Mouse (Mus musculus): ENCODE results near the gene Ubxn7.
"Not testable (repeated sequence)": the region's sequence is repeated elsewhere in the genome, so short reads cannot be mapped to it uniquely, and the experiment has no call there.

Ubxn7 gene

GRCm38 (mm10) chr16:32332040-32332555, at the start of gene Ubxn7:
Gene Ubxn7, plus strand, starts transcription at chr16:32332257.
- in situ Hi-C loops (cut with MboI, MseI) = loop anchor here in 1 of 2 experiments (5.0 kb wide), 1 partner anchor 50 kb away; no protein-coding TSS in a partner anchor

- in situ Hi-C loops (cut with MboI, MseI) = loop anchor here (5.0 to 10.0 kb wide), 3 partner anchors 50 to 342 kb away; partner anchors contain the start of gene Ubxn7 (in 1 of the 2)
Measured at GRCm38 (mm10) chr16:32282608-32283007, 49.4 kb upstream of the Ubxn7 start.

DNA sequence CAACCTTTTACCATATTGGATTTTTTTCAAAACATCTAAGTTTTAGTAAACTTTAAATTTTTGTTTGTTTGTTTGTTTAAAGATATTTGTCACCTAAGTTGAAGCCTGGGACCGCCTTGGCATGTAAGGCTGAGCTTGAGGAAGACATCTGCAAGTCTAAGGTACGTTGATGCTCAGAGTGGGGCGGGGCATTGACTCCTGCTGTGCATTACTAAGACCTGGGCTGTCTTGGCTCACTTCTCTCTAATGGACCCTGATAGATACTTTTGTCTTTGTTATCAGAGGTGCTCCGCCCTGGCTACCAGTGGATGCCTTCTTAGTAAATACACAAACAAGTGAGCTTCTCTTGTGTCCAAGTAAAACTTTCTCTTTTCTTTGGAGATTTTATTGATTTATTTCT, 40.2 kb upstream of the Ubxn7 start:
- in situ Hi-C loops (cut with MboI, MseI) = no loop called here

GRCm38 (mm10) chr16:32299617-32300016, 32.4 kb upstream of the Ubxn7 start:
- in situ Hi-C loops (cut with MboI, MseI) = not testable (repeated sequence)

DNA sequence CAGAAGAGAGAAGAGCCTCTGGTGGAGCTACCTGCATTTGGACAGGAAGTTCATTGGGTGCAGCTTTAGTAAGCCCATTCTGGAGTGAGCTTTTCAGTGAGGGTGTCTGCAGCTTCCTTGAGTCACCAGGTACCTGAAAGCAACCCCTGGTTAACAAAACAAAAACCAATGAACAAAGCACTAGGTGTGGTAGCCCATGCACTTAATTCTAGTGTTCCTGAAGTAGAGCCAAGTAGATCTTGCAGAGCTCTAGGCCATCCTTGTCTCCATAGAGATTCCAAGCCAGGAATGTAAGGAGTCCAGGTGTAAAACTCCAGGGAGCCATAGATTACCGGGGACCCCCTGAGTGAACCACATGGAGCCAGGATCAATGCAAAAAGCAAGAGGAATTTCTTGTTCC, 29.0 kb upstream of the Ubxn7 start:
- in situ Hi-C loops (cut with MboI, MseI) = no loop called here

DNA sequence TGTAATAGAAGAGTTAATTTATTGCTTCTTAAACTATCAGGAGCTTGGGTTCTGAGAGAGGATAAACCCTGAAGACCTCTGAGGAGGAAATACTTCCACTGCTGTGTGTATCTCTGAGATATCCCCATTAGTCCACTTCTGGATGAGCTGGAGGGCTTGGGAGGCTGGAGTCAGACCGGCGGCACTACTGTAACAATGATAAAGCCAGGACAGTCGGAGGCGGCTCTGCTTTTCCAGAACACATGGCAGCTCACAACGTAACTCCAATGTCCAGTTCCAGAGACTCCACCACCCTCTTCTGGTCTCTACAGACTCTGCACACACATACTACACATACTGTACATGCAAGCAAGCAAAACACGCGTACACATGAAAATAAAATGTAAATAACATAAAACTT, 28.2 kb upstream of the Ubxn7 start:
- in situ Hi-C loops (cut with MboI, MseI) = no loop called here

DNA sequence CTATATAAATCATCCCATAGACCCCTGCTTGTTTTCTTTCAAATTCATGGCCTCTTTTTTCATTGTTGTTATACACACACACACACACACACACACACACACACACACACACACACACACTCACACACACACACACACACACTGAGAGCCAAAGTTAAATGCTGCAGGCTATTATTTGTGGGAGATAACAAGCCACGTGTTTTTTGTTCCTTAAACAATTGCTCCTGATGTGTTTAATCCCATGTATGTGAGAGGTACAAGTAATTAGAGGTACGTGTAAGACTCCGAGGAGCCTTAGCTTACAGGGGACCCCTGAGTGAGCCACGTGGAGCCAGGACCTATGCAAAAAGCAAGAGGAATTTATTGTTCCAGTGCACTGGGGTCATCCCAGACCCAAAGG, 20.1 kb upstream of the Ubxn7 start:
- in situ Hi-C loops (cut with MboI, MseI) = no loop called here

- in situ Hi-C loops (cut with MboI, MseI) = no loop called here
Measured at GRCm38 (mm10) chr16:32312386-32312785, 19.7 kb upstream of the Ubxn7 start.

DNA sequence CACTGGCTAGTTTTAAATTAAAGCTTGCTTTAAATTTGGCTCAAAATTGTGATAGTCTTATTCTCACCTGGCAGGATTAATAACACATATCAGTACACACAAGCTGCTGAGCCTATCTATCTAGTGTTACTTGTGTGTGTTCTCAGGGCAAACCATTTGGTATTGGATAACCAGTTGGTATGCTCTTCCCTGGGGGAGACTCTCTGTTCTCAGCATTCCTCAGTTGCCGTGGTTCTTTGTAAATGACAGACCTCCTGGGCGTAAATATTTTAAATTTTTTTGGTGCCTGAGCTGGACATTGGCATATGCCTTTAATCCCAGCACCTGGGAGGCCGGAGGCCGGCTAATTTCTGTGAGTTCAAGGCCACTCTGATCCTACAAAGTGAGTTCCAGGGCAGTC, 19.2 kb upstream of the Ubxn7 start:
- in situ Hi-C loops (cut with MboI, MseI) = no loop called here

GRCm38 (mm10) chr16:32316601-32317000, 15.5 kb upstream of the Ubxn7 start:
- in situ Hi-C loops (cut with MboI, MseI) = no loop called here

DNA sequence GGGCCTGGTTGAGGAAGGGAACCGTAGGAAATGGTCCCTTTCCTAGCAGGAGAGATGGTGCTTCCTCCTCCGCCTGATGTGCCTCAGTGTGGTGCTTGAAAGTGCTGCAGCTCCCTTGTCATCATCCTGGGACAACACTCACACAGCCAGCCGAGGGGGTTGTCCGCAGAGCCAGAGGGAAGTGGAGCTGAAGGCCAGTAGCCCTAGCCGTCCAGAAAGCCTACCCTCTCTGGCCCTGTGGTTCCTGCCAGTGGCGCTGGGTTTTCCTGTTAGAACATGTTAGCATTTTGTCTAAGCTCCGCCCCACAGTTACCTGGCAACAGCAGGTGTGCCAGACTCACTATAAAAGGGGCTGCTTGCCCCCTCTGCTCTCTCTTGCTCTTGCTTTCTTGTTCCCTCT, 8.1 kb upstream of the Ubxn7 start:
- in situ Hi-C loops (cut with MboI, MseI) = no loop called here

- in situ Hi-C loops (cut with MboI, MseI) = loop anchor here in 1 of 2 experiments (5.0 kb wide), 1 partner anchor 49 kb away; no protein-coding TSS in a partner anchor
Measured at GRCm38 (mm10) chr16:32330876-32331670, 984 bp upstream of the Ubxn7 start.

DNA sequence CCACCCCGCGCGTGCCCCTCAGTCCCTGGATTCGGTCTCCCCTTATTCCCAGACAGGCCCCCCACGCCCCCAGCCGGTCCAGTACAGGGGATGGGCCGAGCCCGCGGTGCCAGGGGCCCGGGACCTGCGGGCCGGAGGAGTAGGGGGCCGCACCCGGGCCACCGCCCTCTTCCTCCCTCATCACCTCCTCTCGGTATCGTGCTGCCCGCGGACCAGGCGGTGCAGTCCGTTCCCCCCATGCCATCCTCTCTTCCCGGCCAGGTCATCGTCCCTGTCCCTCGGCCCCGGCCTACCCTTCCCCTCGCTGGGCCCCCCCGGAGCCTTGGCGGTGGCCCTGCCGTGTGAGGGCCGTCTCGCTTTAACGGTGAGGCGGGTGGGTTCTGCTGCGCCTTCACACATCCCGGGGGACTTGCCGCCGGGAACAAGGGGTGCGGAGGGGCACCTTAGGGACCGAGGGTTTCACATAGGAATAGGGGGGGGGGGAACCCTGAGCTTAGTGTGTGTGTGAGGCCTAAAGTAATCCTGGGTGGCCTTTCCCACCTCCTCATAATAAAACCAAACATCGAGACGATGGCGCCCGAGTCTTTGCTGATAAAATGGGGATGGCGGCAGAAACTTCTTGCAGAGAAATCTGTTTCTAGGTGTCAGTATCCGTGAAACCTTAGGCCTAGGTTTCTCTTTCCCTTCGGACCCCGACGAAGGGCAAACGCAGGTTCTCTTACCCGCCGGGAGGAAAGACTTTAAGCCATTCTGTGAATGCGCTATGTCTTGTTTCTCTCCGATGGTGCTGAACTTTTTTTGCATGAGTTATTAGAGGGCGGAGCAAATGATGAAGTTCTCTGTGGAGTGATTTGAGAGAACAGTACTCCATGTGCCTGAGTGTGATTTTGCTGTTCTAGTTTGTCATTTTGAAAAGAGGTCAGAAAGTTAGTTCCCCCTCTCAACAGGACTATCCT, 777 bp downstream of the Ubxn7 start:
- in situ Hi-C loops (cut with MboI, MseI) = loop anchor here in 1 of 2 experiments (5.0 kb wide), 1 partner anchor 51 kb away; no protein-coding TSS in a partner anchor

DNA sequence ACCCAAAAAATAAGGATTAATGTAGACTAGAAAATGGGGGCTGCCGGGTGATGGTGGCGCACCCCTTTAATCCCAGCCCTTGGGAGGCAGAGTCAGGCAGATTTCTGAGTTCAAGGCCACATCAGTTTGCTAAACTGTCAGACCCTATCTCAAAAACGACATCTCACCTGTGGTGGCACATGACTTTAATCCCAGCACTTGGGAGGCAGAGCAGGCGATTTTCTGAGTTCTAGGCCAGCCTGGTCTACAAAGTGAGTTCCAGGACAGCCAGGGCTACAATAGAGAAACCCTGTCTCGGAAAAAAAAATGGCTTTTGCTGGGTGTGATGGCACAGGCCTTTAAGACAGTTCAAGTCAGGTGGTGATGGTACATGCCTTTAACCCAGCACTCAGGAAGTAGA, 3.1 kb downstream of the Ubxn7 start:
- in situ Hi-C loops (cut with MboI, MseI) = no loop called here

- in situ Hi-C loops (cut with MboI, MseI) = no loop called here
Measured at GRCm38 (mm10) chr16:32336026-32336780, 4.1 kb downstream of the Ubxn7 start.

DNA sequence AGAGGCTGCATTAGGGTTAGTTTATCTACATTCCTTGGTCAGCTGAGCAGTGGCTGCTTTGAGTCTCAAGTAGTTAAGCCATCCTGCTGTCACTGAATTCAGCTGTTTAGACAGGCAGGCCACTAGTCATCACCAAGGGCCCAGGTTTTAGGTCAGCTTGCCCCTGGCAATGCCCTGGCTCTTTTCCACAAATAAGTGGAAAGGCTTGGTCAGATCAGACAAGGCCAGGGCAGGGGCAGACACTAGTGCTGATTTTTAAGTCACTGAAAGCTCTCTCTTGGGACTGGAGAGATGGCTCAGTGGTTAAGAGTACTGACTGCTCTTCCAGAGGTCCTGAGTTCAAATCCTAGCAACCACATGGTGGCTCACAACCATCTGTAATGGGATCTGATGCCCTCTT, 4.9 kb downstream of the Ubxn7 start:
- in situ Hi-C loops (cut with MboI, MseI) = no loop called here

DNA sequence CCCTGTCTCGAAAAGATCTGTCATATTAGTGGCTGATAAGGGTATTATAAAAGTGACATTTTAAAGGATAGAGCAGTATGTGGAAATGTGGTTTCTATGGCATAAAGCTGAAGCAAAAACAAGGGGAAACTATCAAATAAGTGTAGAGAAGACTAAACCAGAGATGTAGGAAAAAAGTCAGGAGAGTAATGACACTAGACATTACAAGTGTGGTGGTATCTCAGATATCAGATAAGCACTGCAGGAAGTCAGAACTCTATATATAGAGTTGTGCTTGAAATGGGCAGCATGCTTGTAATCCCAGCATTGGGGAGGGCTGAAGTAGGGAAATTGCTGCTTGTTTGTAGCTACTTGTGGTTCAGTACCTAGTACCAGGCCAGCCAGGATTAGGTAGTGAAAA, 8.4 kb downstream of the Ubxn7 start:
- in situ Hi-C loops (cut with MboI, MseI) = no loop called here

DNA sequence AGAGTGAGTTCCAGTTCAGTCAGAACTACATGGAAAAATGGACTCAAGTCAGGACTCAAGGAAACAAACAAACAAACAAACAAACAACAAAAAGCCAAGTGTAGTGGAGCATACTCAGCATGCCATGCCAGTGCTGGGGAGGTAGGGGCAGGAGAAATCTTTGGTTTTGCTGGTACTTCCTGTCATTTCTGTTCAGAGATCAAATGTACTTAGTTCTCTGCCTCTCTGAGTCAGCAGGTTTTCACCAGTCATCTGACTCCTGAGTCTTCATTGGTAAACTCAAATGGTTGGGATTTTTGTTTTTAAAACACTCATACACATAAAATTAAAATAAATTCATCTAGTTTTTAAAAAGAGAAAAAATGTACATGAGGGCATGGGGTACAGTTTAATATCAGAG, 13.5 kb downstream of the Ubxn7 start:
- in situ Hi-C loops (cut with MboI, MseI) = loop anchor here in 1 of 2 experiments (5.0 kb wide), 1 partner anchor 77 kb away; no protein-coding TSS in a partner anchor

DNA sequence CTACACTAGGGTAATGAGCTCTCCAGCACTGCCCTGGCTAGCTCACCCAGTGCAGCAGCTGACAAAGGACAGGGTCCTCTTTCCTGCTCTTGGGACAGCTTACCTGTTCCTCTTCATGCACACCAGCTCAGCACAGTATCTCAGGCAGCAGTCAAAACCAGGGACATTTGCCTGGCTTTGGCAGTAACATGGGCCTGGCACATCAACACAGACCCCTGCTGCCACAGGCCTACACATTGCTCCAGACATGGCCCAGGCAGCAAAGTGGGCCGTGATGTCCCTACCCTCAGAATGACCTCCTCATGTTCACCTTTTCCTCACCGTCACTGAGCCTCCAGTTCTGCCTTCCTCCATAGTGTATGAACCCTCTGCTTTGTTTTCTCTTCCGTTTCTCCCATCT, 18.7 kb downstream of the Ubxn7 start:
- in situ Hi-C loops (cut with MboI, MseI) = no loop called here

GRCm38 (mm10) chr16:32363530-32363929, 31.5 kb downstream of the Ubxn7 start:
- in situ Hi-C loops (cut with MboI, MseI) = no loop called here

DNA sequence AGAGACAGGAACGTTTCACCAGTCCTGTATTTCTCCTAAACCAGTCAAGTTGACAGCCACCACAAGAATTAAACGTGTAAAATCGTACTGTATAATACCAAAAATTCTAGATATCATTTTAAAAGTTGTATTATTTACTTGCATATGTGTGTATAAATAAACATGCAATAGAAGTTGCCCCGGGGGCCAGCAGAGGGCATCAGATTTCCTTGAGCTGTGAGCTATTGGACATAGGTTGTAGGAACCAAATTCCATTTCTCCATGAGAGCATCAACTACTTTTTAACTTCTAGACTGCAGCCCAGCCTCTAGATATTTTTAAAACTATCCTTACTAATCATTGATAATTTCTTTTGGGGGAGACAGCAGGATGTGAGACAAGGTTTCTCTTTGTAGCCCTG, 39.3 kb downstream of the Ubxn7 start:
- in situ Hi-C loops (cut with MboI, MseI) = no loop called here
